Mouse (Mus musculus): ENCODE results near the gene Ostc. TPM values are rescaled to one million over a fixed set of nuclear protein-coding genes. Genes with fewer than 3 reads are reported as not detected.

Ostc gene
- 163 and 203 TPM in 2 replicates for polyA plus RNA-seq (2012; rRNA removed)

DNA sequence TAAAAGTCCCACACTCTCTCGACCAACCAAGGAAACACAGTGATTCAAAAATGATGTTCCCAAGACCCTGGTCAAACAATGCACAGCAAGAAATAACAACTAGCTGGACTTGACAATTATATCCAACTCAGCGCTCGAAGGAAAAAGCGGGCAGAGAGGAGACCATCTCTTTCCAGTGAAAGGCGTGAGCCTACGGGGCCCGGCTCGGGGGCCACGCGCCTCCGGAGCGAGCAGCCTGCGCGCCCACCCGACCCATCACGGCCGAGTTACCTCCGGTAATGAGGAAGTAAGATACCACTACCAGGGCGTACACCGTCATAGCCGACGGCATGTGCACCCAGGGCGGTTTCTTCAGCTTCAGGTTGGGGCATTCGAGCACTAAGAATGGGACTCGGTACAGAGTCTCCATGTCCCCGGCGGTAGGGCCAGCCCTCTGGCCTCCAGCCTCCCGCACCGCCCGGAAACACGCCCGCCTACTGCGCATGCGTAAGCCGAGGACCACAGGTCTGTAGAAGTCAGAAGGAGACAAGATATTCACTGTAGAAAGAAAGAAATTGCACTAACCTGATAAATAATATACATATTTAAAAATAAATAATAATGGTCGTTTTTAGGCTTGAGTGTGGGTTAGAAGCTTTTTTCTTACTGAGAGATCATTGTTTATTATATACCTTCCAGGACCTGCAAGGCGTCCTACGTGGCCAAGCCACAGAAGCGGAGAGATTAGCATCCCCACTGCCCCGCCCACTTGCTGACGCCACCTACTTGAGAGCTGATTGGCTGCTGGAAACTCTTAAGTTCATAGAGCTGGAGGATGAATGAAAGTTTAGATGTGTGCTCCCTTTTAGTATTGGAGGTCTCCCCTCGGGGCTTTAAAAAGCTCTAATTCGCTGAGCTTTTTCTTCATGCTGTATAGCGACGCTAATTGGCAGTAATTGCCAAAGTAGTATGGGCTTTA lies at the start of gene Ostc:
Gene Ostc, minus strand, starts transcription at position 478 of the 958 bp plus-strand sequence.

DNA sequence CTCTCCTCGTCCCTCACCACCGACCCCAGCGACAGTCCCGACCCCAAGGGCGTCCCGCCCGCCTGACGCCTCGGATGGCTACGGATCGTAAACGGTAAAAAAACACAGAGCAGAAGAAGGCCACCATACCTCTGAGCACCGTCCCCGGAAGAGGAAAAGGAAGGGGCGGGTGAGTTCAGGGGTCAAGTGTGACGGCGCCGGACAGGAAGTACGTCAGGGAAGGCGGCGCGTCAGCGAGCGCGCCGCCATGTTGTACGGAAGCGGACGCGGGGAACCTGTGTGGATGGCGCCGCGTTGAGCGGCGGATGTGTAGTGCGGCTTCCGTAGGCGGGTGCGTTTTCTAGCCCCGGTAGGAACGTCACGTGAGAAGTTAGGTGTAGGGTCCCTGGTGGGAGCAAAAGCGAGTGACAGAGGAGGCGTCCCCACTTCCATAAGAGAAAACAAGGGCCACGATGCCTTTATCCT lies 21.0 kb upstream of the Ostc start, which contains the start of gene Rpl34:
Gene Rpl34, minus strand, starts transcription at position 210 of the 465 bp plus-strand sequence.

Other genes starting within 250 kb of the Ostc start
- gene Etnppl, start 92.0 kb downstream of the Ostc start, polyA plus RNA-seq (2012; rRNA removed) = not detected in 2 replicates
- gene Rpl34, start 21.0 kb upstream of the Ostc start, polyA plus RNA-seq (2012; rRNA removed) = 1,465 and 2,840 TPM in 2 replicates